Mouse (Mus musculus): Measurements from ENCODE around the gene Creg1. TPM values are rescaled to one million over a fixed set of nuclear protein-coding genes. Genes with fewer than 3 reads are reported as not detected.
A peak's percentile ranks its signal among the peaks of the same experiment; 100 is the strongest.

Gene Creg1
- polyA plus RNA-seq, 1 experiment from 2014 or later = 111 TPM

GRCm38 (mm10) chr1:165801709-165802310, 38.3 kb downstream of the Creg1 start:
- ATAC-seq (ENCODE audit: insufficient read depth, low FRiP score, low read depth) = no peak
- H3K27ac ChIP-seq = no peak overlapping the region
- no peak overlapping the region for H3K4me3 ChIP-seq (replicated peaks)
- WGBS = 78% methylated on average over 11 of the region's 11 CpGs
- H3K4me2 ChIP-seq = no peak overlapping the region
- H3K27me3 ChIP-seq (replicated peaks) = no peaks in the 10 kb centered on the region
- H3K36me3 ChIP-seq = no peaks in the 10 kb centered on the region
- no peaks in the 10 kb centered on the region for H3K9me3 ChIP-seq
- H3K4me1 ChIP-seq = no peaks in the 10 kb centered on the region
- H3K9ac ChIP-seq = no peak overlapping the region

DNA sequence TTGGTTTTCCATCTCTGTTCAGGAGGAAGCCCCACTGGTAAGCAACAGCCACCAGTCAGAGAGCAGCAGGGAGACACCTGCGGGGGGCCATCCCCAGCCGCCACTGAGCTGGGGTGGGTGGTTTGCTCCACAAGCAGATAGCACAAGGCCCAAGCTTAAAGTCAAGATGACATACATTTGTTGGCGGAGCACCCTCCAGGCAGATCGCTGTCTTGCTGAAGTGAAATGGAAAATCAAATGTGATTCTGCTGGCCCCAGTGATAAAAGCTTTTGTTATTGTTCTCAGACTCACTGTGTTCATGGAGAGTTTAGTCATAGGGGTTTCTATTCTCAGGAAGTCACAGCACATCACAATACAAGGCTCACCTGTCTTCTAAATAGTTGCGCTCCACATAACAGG, 39.6 kb downstream of the Creg1 start:
- Histone ChIP-seq H3K27me3 (replicated peaks) (no peaks in the 10 kb centered on the region), H3K9ac (no peak overlapping the region), H3K9me3 (no peaks in the 10 kb centered on the region), H3K27ac (no peak overlapping the region), H3K4me2 (no peak overlapping the region), H3K4me1 (no peaks in the 10 kb centered on the region), H3K36me3 (no peaks in the 10 kb centered on the region), H3K4me3 (replicated peaks) (no peak overlapping the region)
- no peak for ATAC-seq (ENCODE audit: insufficient read depth, low FRiP score, low read depth)
- WGBS = 92% methylated on average over 5 of the region's 5 CpGs

DNA sequence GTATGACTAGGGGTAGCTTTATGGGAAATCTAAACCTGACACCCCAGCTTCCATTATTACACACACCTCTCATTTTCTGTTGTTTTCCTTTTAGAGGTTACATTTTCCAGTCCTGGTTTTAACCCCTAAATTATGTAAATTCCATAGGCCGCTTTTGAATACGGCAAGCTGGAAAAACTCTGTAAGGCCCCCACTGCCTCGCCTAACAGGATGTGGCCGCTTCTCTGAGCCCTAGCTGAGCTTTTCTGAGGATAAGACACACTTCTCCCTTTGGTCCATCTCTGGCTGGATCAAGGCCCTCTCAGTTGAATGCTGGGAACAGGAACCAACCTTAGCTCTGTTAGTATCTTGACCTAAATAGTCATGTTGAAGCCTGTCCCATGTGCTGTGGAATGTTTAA, 40.6 kb downstream of the Creg1 start:
- Histone ChIP-seq H3K9ac (no peak overlapping the region), H3K36me3 (no peaks in the 10 kb centered on the region), H3K27me3 (replicated peaks) (no peaks in the 10 kb centered on the region), H3K4me3 (replicated peaks) (no peak overlapping the region), H3K4me2 (no peak overlapping the region), H3K27ac (no peak overlapping the region), H3K9me3 (no peaks in the 10 kb centered on the region), H3K4me1 (no peaks in the 10 kb centered on the region)
- WGBS = 90% methylated on average over 4 of the region's 4 CpGs
- ATAC-seq (ENCODE audit: insufficient read depth, low FRiP score, low read depth) = no peak

DNA sequence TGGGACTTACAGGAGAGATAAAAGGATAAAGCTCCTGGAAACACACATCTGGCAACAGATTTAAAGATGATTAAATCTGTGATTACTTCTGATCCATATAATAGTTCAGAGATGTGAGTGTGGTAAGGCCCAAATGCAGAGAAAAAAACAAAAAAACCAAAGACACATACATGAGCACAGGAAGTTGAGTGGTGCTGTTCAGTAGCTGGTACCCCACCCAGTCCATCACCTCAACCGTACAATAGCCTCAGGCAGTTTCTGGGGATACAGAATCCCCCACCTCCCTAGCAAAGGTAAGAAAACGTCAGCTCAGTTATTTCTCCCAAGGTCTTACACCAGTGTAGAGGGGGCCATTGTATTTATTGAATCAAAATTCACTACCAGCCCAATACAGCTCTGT, 47.1 kb downstream of the Creg1 start:
- no peak for ATAC-seq (ENCODE audit: insufficient read depth, low FRiP score, low read depth)

GRCm38 (mm10) chr1:165811170-165811569, 47.6 kb downstream of the Creg1 start:
- 80% methylated on average over 5 of the region's 5 CpGs for WGBS
- no peaks in the 10 kb centered on the region for H3K9me3 ChIP-seq

More for the DNA sequence above, 47.1 kb downstream of the Creg1 start:
- Histone ChIP-seq H3K9ac (no peak overlapping the region), H3K4me2 (no peak overlapping the region), H3K36me3 (no peaks in the 10 kb centered on the region), H3K27me3 (replicated peaks) (no peaks in the 10 kb centered on the region), H3K4me3 (replicated peaks) (no peak overlapping the region), H3K4me1 (peaks cover 5% of the 10 kb centered on the region; the same call in 1 of the 2 replicates), H3K9me3 (no peaks in the 10 kb centered on the region), H3K27ac (no peak overlapping the region)
- 81% methylated on average over 2 of the region's 2 CpGs for WGBS

DNA sequence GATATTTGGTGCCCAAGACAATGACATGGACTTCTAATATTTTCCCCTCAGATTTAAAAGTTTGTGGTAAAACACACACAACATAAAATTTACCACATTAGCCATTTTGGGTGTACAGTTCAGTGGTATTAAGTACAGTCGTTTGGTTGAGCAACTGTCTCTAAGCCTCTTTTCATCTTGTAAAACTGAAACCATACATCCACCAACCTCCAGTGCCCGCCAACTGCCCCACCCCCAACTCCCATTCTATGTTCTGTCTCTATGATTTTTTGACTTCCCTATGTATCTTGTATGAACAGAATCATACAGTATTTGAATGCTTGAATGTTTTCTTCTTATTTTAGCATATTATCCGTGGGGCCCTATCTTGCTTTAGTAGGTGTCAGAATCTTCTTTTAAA, 49.2 kb downstream of the Creg1 start:
- Histone ChIP-seq H3K4me2 (no peak overlapping the region), H3K9ac (no peak overlapping the region), H3K4me1 (peaks cover 5% of the 10 kb centered on the region), H3K27ac (no peak overlapping the region), H3K36me3 (no peaks in the 10 kb centered on the region), H3K4me3 (replicated peaks) (no peak overlapping the region), H3K27me3 (replicated peaks) (no peaks in the 10 kb centered on the region), H3K9me3 (no peaks in the 10 kb centered on the region)
- WGBS = 75% methylated on average over 3 of the region's 3 CpGs
- ATAC-seq (ENCODE audit: insufficient read depth, low FRiP score, low read depth) = no peak

More at GRCm38 (mm10) chr1:165811170-165811569, 47.6 kb downstream of the Creg1 start:
- no peak overlapping the region for H3K27ac ChIP-seq
- H3K4me2 ChIP-seq = no peak overlapping the region
- ATAC-seq (ENCODE audit: insufficient read depth, low FRiP score, low read depth) = no peak
- no peak overlapping the region for H3K4me3 ChIP-seq (replicated peaks)
- H3K9ac ChIP-seq = no peak overlapping the region
- no peaks in the 10 kb centered on the region for H3K36me3 ChIP-seq
- no peaks in the 10 kb centered on the region for H3K27me3 ChIP-seq (replicated peaks)
- peaks cover 5% of the 10 kb centered on the region; the same call in 1 of the 2 replicates for H3K4me1 ChIP-seq

DNA sequence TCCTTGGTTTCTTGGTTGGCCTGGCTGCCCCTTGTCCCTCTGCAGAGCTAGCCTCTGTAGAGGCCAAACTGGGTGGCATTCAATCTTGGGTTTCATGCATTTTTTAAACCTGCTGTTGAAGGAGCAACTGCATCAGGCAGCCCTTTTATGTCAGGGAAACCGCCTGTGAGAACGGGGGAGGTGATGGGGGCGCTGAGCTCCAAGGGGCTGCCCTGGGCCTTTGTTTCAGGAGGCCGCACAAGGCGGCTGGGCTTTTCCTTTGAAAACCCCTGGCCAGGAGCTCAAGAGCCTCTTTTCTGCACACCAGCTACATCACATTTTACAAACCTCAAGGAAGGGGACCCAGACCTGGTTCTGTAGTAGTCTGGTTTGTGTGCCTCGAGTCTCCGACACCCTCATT, 50.6 kb downstream of the Creg1 start:
- peak overlapping the region; percentile 23; the same call in 1 of the 2 replicates for H3K27ac ChIP-seq
- no peaks in the 10 kb centered on the region for H3K36me3 ChIP-seq

GRCm38 (mm10) chr1:165814521-165815278, 51.2 kb downstream of the Creg1 start:
- no peak overlapping the region for H3K4me3 ChIP-seq (replicated peaks)
- no peaks in the 10 kb centered on the region for H3K36me3 ChIP-seq
- peak overlapping the region; percentile 5; the same call in 1 of the 2 replicates for H3K4me2 ChIP-seq
- peak overlapping the region; percentile 23; the same call in 1 of the 2 replicates for H3K27ac ChIP-seq
- H3K27me3 ChIP-seq (replicated peaks) = no peaks in the 10 kb centered on the region
- 32% methylated on average over 14 of the region's 14 CpGs for WGBS
- H3K9me3 ChIP-seq = no peaks in the 10 kb centered on the region
- no peak for ATAC-seq (ENCODE audit: insufficient read depth, low FRiP score, low read depth)
- peaks cover 5% of the 10 kb centered on the region for H3K4me1 ChIP-seq
- H3K9ac ChIP-seq = no peak overlapping the region

More for the DNA sequence above, 50.6 kb downstream of the Creg1 start:
- no peaks in the 10 kb centered on the region for H3K27me3 ChIP-seq (replicated peaks)
- 31% methylated on average over 7 of the region's 7 CpGs for WGBS
- H3K4me1 ChIP-seq = peaks cover 5% of the 10 kb centered on the region
- ATAC-seq (ENCODE audit: insufficient read depth, low FRiP score, low read depth) = no peak
- peak overlapping the region; percentile 5; the same call in 1 of the 2 replicates for H3K4me2 ChIP-seq
- no peak overlapping the region for H3K4me3 ChIP-seq (replicated peaks)
- no peak overlapping the region for H3K9ac ChIP-seq
- no peaks in the 10 kb centered on the region for H3K9me3 ChIP-seq

DNA sequence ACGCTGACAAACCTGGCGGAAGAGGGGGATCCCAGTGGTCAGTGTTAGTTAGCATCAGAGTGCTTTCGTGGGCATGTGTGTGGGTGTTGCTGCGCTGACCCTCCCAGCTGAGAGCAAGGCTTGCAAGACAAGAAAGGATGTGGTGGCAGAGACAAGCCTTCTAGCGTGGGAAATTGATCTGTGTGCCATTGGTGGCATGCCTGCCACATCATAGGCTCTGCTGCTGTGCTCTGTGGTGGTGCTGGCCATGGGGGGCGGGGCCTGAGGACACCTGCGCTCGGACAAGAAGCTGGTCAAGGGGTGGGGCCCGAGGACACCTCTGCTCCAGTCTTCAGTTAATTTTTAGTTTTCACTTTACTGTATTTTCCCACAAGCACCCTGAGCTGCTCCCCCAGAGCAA, 52.8 kb downstream of the Creg1 start:
- no peaks in the 10 kb centered on the region for H3K9me3 ChIP-seq
- no peak for ATAC-seq (ENCODE audit: insufficient read depth, low FRiP score, low read depth)
- H3K27me3 ChIP-seq (replicated peaks) = no peaks in the 10 kb centered on the region
- no peaks in the 10 kb centered on the region for H3K36me3 ChIP-seq
- H3K4me2 ChIP-seq = no peak overlapping the region
- peaks cover 5% of the 10 kb centered on the region for H3K4me1 ChIP-seq
- no peak overlapping the region for H3K4me3 ChIP-seq (replicated peaks)
- no peak overlapping the region for H3K27ac ChIP-seq
- WGBS = 82% methylated on average over 9 of the region's 9 CpGs
- H3K9ac ChIP-seq = no peak overlapping the region

GRCm38 (mm10) chr1:165817264-165817663, 53.7 kb downstream of the Creg1 start:
- 42% methylated on average over 9 of the region's 9 CpGs for WGBS
- no peak overlapping the region for H3K27ac ChIP-seq
- no peak overlapping the region for H3K4me2 ChIP-seq
- no peak overlapping the region for H3K9ac ChIP-seq
- H3K27me3 ChIP-seq (replicated peaks) = no peaks in the 10 kb centered on the region
- no peak for ATAC-seq (ENCODE audit: insufficient read depth, low FRiP score, low read depth)
- no peak overlapping the region for H3K4me3 ChIP-seq (replicated peaks)
- H3K9me3 ChIP-seq = no peaks in the 10 kb centered on the region
- H3K36me3 ChIP-seq = no peaks in the 10 kb centered on the region
- H3K4me1 ChIP-seq = peaks cover 5% of the 10 kb centered on the region

DNA sequence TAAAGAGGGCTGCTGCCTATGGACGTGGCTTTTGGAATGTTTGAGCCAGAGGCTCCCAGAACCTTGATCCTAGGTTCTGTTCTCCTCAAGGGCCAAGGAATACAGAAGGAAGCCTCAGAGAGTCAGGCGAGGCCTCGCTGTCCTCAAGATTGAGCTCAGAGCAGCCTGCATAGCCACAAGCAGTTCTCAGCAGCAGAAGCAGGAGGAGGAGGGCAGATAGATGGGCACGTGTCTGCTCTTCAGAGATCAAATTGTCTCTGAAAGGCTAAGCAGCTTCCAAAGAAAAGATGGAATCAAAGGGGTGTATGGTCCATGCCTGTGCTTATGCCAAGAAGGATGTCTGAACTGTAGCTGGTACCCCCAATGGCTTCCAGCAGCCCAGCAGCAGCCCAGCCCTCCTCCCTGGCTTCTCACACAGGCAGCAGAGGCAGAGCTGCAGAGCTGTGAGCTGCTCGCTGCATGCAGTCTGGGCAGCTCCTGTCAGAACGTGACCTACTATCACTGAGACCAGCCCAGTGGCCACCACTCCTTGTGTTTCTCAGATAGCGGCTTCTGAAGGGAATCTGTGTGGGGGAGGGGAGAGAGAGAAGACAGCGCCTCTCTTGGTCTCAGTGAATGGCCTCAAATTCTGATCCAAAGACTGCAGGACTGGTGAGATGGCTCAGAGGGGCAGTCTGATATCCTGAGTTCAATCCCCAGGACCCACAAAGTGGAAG, 54.8 kb downstream of the Creg1 start:
- no peaks in the 10 kb centered on the region for H3K27me3 ChIP-seq (replicated peaks)
- H3K4me1 ChIP-seq = peaks cover 5% of the 10 kb centered on the region
- WGBS = 50% methylated on average over 8 of the region's 8 CpGs
- ATAC-seq (ENCODE audit: insufficient read depth, low FRiP score, low read depth) = peak; percentile 93
- no peak overlapping the region for H3K27ac ChIP-seq
- no peaks in the 10 kb centered on the region for H3K9me3 ChIP-seq
- H3K36me3 ChIP-seq = no peaks in the 10 kb centered on the region
- H3K9ac ChIP-seq = no peak overlapping the region
- no peak overlapping the region for H3K4me2 ChIP-seq
- H3K4me3 ChIP-seq (replicated peaks) = no peak overlapping the region

DNA sequence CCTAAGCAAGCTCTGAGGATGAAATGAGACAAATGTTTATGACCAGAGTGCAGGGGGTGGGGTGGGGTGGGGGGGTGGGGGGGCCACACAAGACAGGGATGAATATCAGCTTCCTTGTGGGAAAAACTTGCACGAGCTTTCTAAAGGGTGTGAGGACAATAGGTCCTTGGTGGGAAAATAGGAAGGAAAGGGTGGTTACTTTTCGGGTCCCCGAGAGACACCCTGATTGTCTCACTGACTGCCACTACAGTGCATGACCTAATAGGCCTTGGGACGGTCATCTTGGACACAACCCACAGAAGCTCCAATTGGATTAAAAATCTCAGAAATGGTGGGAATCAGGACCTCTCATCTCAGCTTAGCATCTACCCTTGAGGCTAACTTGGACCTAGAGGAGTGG, 55.6 kb downstream of the Creg1 start:
- H3K27me3 ChIP-seq (replicated peaks) = no peaks in the 10 kb centered on the region
- no peak overlapping the region for H3K4me3 ChIP-seq (replicated peaks)
- WGBS = 87% methylated on average over 4 of the region's 4 CpGs
- H3K27ac ChIP-seq = no peak overlapping the region
- no peaks in the 10 kb centered on the region for H3K36me3 ChIP-seq
- no peak overlapping the region for H3K4me2 ChIP-seq
- ATAC-seq (ENCODE audit: insufficient read depth, low FRiP score, low read depth) = no peak
- H3K9me3 ChIP-seq = no peaks in the 10 kb centered on the region
- no peak overlapping the region for H3K9ac ChIP-seq
- peaks cover 1% of the 10 kb centered on the region for H3K4me1 ChIP-seq
